Mouse (Mus musculus) liver, embryonic 14.5 days (tissue): Measurements from ENCODE around the gene Gm10309. TPM values are rescaled to one million over a fixed set of nuclear protein-coding genes. Genes with fewer than 3 reads are reported as not detected.

Experiments used
- ATAC-seq: fragments of 200-750 bp; cut with Nextera tagmentation; 2 replicates; pipeline ENCODE4 v1.8.0; 2017; ENCODE audit warnings: moderate number of reproducible peaks, mild to moderate bottlenecking, moderate library complexity; ENCODE audit not compliant: insufficient read depth
- DNase-seq, 3 experiments: peaks; one replicate each; pipeline ENCODE4 v3.0.0-alpha.2; 2012 to 2013; ENCODE audit warnings: low read depth in 3 of 3, low spot score in 3 of 3
- H3K27ac ChIP-seq: fragments of 300-500 bp; sonication (generic); 2 replicates; pipeline ENCODE4 v1.5.1; 2014; ENCODE audit warnings: moderate library complexity, mild to moderate bottlenecking, control low read depth, inconsistent platforms
- H3K27me3 ChIP-seq: fragments of 300-500 bp; sonication (generic); 2 replicates; pipeline ENCODE4 v1.6.1; 2014; ENCODE audit warnings: mild to moderate bottlenecking, low read length, moderate library complexity; ENCODE audit not compliant: control insufficient read depth, insufficient read depth
- H3K36me3 ChIP-seq: fragments of 300-500 bp; sonication (generic); replicated peaks from 2 replicates; pipeline ENCODE4 v1.6.1; 2014; ENCODE audit warnings: low read depth; ENCODE audit not compliant: control insufficient read depth, insufficient read depth
- H3K4me1 ChIP-seq, 2 experiments: fragments of 200-500 bp in 1 of 2; fragments of 300-500 bp in 1 of 2; sonication (generic) in 1 of 2; replicated peaks; 2 replicates each; pipeline ENCODE4 v1.6.1; 2012 to 2014; ENCODE audit warnings: antibody characterized with exemption in 1 of 2, inconsistent platforms in 1 of 2, low read length in 1 of 2; ENCODE audit not compliant: control insufficient read depth in 2 of 2, insufficient read depth in 2 of 2
- H3K4me2 ChIP-seq: fragments of 300-500 bp; sonication (generic); 2 replicates; pipeline ENCODE4 v1.6.1; 2014; ENCODE audit warnings: low read depth, mild to moderate bottlenecking, control low read depth, moderate library complexity
- H3K4me3 ChIP-seq, 2 experiments: fragments of 200-500 bp in 1 of 2; fragments of 300-500 bp in 1 of 2; sonication (generic) in 1 of 2; 2 replicates each; pipeline ENCODE4 v1.5.1; 2012 to 2014; ENCODE audit warnings: low read depth in 2 of 2, low read length in 2 of 2, mild to moderate bottlenecking in 2 of 2, control low read depth in 1 of 2, inconsistent platforms in 1 of 2, moderate library complexity in 1 of 2; ENCODE audit not compliant: insufficient read depth in 1 of 2
- H3K9ac ChIP-seq: fragments of 300-500 bp; sonication (generic); replicated peaks from 2 replicates; pipeline ENCODE4 v1.6.1; 2014; ENCODE audit warnings: mild to moderate bottlenecking, control low read depth, moderate library complexity
- H3K9me3 ChIP-seq: fragments of 300-500 bp; sonication (generic); 2 replicates; pipeline ENCODE4 v1.6.1; 2016; ENCODE audit warnings: low read length, mixed read lengths; ENCODE audit not compliant: control insufficient read depth
- CTCF ChIP-seq: IDR thresholded peaks from 2 replicates; pipeline ENCODE4 v1.5.1; 2016; ENCODE audit warnings: antibody characterized with exemption, low read depth, control low read depth
- EP300 ChIP-seq: IDR thresholded peaks from 2 replicates; pipeline ENCODE4 v1.6.1; 2016; ENCODE audit warnings: antibody characterized with exemption, low read depth
- WGBS: fragments of 180-500 bp; shearing (Covaris S2); extraction: QIAGEN DNeasy Blood & Tissue Kit; methylation state at CpG from one replicate; pipeline ENCODE4 v1.1.7; 2014; ENCODE audit not compliant: insufficient replicate concordance; 5-methylcytosine and 5-hydroxymethylcytosine counted together
- polyA plus RNA-seq, 2 experiments: library from polyadenylated mRNA; depleted of rRNA in 1 of 2; stranded (reverse) in 1 of 2; unstranded in 1 of 2; fragments of >200 nt; fragmentation: Nextera tagmentation in 1 of 2; extraction: Ambion mirVana in 1 of 2; gene quantifications; 2 replicates each; pipeline versions ENCODE4 v1.2.1 to v1.2.3; 2012 to 2014

The Gm10309 gene
- polyA plus RNA-seq, 2 experiments: 0.06 TPM; not detected in 1

DNA sequence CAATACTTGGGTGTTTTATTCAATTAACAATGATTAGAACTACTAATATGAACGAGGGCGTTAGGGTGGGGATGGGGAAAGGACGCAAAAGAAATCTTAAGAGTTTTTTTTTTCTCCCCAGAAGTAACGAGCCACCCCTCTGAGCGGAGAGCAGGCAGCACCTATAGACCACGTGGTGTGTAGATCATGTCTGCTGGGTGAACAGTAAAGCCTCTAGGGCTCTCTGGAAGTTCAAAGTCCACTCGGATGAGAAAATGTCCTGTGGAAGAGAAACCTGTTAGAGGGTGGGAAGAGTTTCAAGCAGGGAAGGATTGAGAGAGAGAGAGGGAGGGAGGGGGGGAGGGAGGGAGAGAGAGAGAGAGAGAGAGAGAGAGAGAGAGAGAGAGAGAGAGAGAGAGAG, 38.6 kb downstream of the Gm10309 start:
- TF ChIP-seq CTCF: no peak
- no peak for TF ChIP-seq EP300
- Histone ChIP-seq H3K4me2 (no peak overlapping the region), H3K27ac (no peak overlapping the region), H3K4me1 (peaks cover 0 to 9% of the 10 kb centered on the region in 2 experiments; a peak in 1 of 4 replicates), H3K36me3 (no peaks in the 10 kb centered on the region), H3K9me3 (no peaks in the 10 kb centered on the region), H3K4me3 (no peak overlapping the region), H3K9ac (no peak overlapping the region), H3K27me3 (no peaks in the 10 kb centered on the region)
- 65% methylated on average over 7 of the region's 7 CpGs for WGBS
- ATAC-seq (no peak), DNase-seq (no peak)

DNA sequence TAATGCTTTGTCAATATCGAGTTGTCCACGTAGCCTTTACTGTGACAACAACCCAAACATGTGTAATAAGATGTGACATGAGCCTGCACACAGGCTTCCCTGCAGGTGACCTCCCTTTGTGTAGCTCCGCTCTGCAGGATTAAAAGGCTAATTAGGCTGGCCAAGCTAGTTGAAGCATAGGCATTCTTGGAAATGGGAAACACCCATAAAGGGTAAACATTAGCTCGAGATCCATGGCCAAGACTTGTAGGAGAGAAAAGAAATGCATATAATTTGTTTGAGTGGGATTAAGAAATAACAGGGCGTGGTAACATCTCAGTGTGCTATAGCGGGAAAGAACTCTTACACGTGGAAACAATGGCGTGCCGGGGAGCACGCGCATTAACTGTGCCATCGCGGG, 39.2 kb downstream of the Gm10309 start:
- H3K36me3 ChIP-seq: no peaks in the 10 kb centered on the region
- ATAC-seq: no peak
- no peak overlapping the region for H3K4me2 ChIP-seq
- H3K9me3 ChIP-seq: no peaks in the 10 kb centered on the region
- no peak overlapping the region for H3K9ac ChIP-seq
- no peaks in the 10 kb centered on the region for H3K27me3 ChIP-seq
- no peak for TF ChIP-seq EP300
- no peak for TF ChIP-seq CTCF
- H3K4me3 ChIP-seq: no peak overlapping the region
- peaks cover 0 to 9% of the 10 kb centered on the region in 2 experiments; a peak in 1 of 4 replicates for H3K4me1 ChIP-seq
- 77% methylated on average over 13 of the region's 13 CpGs for WGBS
- no peak overlapping the region for H3K27ac ChIP-seq
- no peak for DNase-seq

DNA sequence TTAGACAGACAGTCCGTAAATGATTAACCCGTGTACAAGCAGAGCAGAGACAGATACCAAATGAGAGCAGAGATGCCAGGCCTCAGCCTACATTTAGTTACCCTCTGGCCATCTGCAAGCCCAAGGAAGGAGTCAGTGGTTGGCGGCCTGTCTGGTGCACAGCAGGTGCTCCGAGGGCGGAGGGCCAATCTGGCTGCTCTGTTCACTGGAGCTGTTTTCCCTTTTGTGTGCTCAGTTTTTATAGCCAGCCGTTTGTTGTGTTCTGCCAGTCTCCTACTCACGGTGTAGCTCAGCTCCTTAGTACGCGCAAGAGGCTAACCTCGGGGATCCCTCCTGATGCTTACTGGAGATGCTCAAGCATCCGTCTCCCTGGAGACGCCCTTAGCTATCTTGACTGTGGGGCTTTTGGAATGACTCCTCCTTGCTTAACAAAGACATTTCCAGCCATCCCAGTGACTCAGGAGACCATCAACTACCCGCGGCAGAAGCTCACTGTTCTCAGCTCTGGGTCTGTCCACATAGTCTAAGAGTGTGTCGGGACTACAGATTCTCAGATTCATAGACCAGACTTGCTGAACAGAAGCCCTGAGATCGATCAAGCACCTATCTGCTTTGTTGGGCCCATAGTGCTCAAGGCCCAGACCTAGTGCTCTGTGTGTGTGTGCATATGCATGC, 40.2 kb downstream of the Gm10309 start:
- H3K4me3 ChIP-seq: no peak overlapping the region
- no peak for TF ChIP-seq EP300
- no peak for TF ChIP-seq CTCF
- ATAC-seq: no peak
- no peak overlapping the region for H3K9ac ChIP-seq
- no peaks in the 10 kb centered on the region for H3K27me3 ChIP-seq
- H3K4me2 ChIP-seq: no peak overlapping the region
- peaks cover 0 to 9% of the 10 kb centered on the region in 2 experiments; a peak in 1 of 4 replicates for H3K4me1 ChIP-seq
- 65% methylated on average over 16 of the region's 16 CpGs for WGBS
- DNase-seq: no peak
- no peak overlapping the region for H3K27ac ChIP-seq
- no peaks in the 10 kb centered on the region for H3K9me3 ChIP-seq
- no peaks in the 10 kb centered on the region for H3K36me3 ChIP-seq

DNA sequence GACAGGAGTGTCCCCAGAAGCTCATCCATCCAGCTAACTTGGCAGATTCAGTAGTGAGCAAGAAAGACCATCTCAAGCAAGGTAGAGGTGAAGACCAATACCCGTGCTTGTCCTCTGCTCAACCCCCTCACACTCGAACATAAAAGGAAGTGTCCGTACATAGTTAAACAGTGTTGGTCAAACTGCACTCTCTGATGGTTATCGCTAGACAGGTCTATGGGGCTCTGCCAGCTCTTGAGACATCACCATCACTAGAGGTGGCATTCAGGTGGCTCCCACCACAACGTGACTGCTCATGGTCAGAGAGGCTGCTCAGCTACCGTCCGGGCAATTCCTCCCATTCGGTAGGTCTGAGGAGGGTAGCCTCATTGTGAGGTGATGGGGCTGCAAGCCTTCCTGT, 40.8 kb downstream of the Gm10309 start:
- H3K27me3 ChIP-seq: no peaks in the 10 kb centered on the region
- H3K4me2 ChIP-seq: no peak overlapping the region
- H3K4me3 ChIP-seq: no peak overlapping the region
- H3K9me3 ChIP-seq: no peaks in the 10 kb centered on the region
- TF ChIP-seq EP300 (no peak), CTCF (no peak)
- H3K9ac ChIP-seq: no peak overlapping the region
- 64% methylated on average over 8 of the region's 8 CpGs for WGBS
- DNase-seq (no peak), ATAC-seq (no peak)
- no peaks in the 10 kb centered on the region for H3K36me3 ChIP-seq
- peaks cover 0 to 9% of the 10 kb centered on the region in 2 experiments; a peak in 1 of 4 replicates for H3K4me1 ChIP-seq
- H3K27ac ChIP-seq: no peak overlapping the region

DNA sequence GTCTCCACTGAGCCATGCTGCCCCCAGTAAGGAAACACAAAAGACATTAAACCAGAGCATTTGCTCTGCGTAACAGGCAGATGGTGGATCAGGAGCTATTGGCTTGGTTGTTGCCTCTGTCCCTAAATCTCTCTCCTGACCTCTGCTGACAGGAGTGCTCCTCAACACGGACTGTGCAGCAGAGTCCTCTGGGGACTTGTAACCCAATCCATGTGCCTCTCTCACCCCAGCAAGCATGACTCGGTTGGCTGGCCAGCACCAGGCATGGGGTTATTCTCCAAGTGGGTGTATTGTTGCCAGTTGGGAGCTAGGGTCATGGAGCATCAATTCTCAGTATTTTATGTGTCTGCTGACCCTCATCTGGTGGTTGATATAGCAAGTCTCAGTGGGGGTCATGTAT, 41.7 kb downstream of the Gm10309 start:
- Histone ChIP-seq H3K27ac (no peak overlapping the region), H3K36me3 (no peaks in the 10 kb centered on the region), H3K4me1 (peaks cover 0 to 9% of the 10 kb centered on the region in 2 experiments; a peak in 1 of 4 replicates), H3K9ac (no peak overlapping the region), H3K27me3 (no peaks in the 10 kb centered on the region), H3K9me3 (no peaks in the 10 kb centered on the region), H3K4me2 (no peak overlapping the region), H3K4me3 (no peak overlapping the region)
- ATAC-seq: no peak
- TF ChIP-seq EP300 (no peak), CTCF (no peak)
- DNase-seq: no peak
- 62% methylated on average over 3 of the region's 3 CpGs for WGBS
